Mouse (Mus musculus) heart, postnatal 4 days (tissue): Measurements from ENCODE around the gene Safb. TPM values are rescaled to one million over a fixed set of nuclear protein-coding genes. Genes with fewer than 3 reads are reported as not detected.

Experiments
- DNase-seq: peaks from one replicate; pipeline ENCODE4 v3.0.0; 2021
- total RNA-seq, 2 experiments: library from RNA; stranded (reverse); gene quantifications; 2 replicates each; pipeline ENCODE4 v1.2.3; 2021

Safb gene
- total RNA-seq, 2 experiments from 2014 or later: 89.2 to 92.5 TPM

DNA sequence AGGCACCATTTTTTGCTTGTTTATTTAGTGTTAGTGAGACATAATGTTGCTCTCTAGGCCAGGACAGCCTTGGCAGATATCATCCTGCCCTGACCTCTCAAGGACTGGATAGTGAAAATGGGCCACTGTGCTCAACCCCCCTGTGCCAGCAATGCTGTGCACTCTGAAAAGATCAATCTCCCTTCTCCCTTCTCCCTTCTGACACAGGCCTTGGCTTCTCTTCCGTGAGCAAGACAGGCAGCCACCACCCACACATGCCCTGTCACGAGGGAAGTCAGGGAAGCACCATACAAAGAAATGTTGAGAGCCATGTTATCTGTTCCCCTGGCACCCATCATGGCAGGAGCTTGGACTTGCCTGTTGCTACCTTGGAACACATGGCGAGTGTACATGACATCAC is 70.7 kb downstream of the Safb start:
- DNase-seq: no peak

Other genes with a start within 250 kb of the Safb start
- 100 to 1,000 TPM; 140 to 141 TPM for gene Ptprs, start 108.3 kb upstream of the Safb start, total RNA-seq
- not detected for gene Znrf4, start 72.4 kb upstream of the Safb start, total RNA-seq
- under 1 TPM; 0.54 to 0.71 TPM for gene Gm20219, start 30.4 kb upstream of the Safb start, total RNA-seq
- gene Safb2, start 240 bp upstream of the Safb start, total RNA-seq: 10 to 100 TPM; 69.2 to 70.0 TPM
- gene 2410015M20Rik, start 24.9 kb downstream of the Safb start, total RNA-seq: 100 to 1,000 TPM; 295 to 325 TPM
- gene Rpl36, start 28.6 kb downstream of the Safb start, total RNA-seq: 100 to 1,000 TPM; 921 to 984 TPM
- gene Lonp1, start 42.1 kb downstream of the Safb start, total RNA-seq: 10 to 100 TPM; 89.0 to 90.5 TPM
- gene Catsperd, start 43.3 kb downstream of the Safb start, total RNA-seq: under 1 TPM; 0.17 to 0.20 TPM
- gene Ranbp3, start 88.5 kb downstream of the Safb start, total RNA-seq: 10 to 100 TPM; 60.5 to 61.8 TPM
- gene Ndufa11, start 132.9 kb downstream of the Safb start, total RNA-seq: 100 to 1,000 TPM; 705 to 809 TPM
- 1 to 10 TPM; 5.3 to 8.0 TPM for gene Vmac, start 133.2 kb downstream of the Safb start, total RNA-seq
- gene Nrtn, start 172.7 kb downstream of the Safb start, total RNA-seq: 10 to 100 TPM; 22.4 to 22.5 TPM
- 10 to 100 TPM; 22.8 to 23.5 TPM for gene Dus3l, start 179.9 kb downstream of the Safb start, total RNA-seq
- under 1 TPM; 0.41 to 0.61 TPM for gene Prr22, start 185.4 kb downstream of the Safb start, total RNA-seq
- gene Rfx2, start 246.2 kb downstream of the Safb start, total RNA-seq: 1 to 10 TPM; 8.1 to 9.3 TPM